Mouse (Mus musculus) neural tube, embryonic 14.5 days (tissue): Measurements from ENCODE around the gene Zbtb49. TPM values are rescaled to one million over a fixed set of nuclear protein-coding genes. Genes with fewer than 3 reads are reported as not detected.
A peak's percentile ranks its signal among the peaks of the same experiment; 100 is the strongest.

ENCODE experiments used
- ATAC-seq: fragments of 200-750 bp; cut with Nextera tagmentation; 2 replicates; pipeline ENCODE4 v1.8.0; 2017; ENCODE audit warnings: low read depth, mild to moderate bottlenecking, moderate TSS enrichment, moderate library complexity
- H3K27ac ChIP-seq: fragments of 300-500 bp; sonication (generic); 2 replicates; pipeline ENCODE4 v1.5.1; 2014; ENCODE audit warnings: low read depth, mild to moderate bottlenecking, control low read depth, low read length, moderate library complexity, mixed read lengths
- H3K27me3 ChIP-seq: fragments of 300-500 bp; sonication (generic); 2 replicates; pipeline ENCODE4 v1.6.1; 2014; ENCODE audit warnings: low read length; ENCODE audit not compliant: control insufficient read depth, insufficient read depth
- H3K36me3 ChIP-seq: fragments of 300-500 bp; sonication (generic); 2 replicates; pipeline ENCODE4 v1.6.1; 2014; ENCODE audit warnings: low read length, mixed read lengths; ENCODE audit not compliant: control insufficient read depth, insufficient read depth
- H3K4me1 ChIP-seq: fragments of 300-500 bp; sonication (generic); 2 replicates; pipeline ENCODE4 v1.6.1; 2014; ENCODE audit warnings: low read length; ENCODE audit not compliant: control insufficient read depth, insufficient read depth
- H3K4me2 ChIP-seq: fragments of 300-500 bp; sonication (generic); 2 replicates; pipeline ENCODE4 v1.6.1; 2014; ENCODE audit warnings: mild to moderate bottlenecking, low read depth, low read length, control low read depth
- H3K4me3 ChIP-seq: fragments of 300-500 bp; sonication (generic); 2 replicates; pipeline ENCODE4 v1.5.1; 2014; ENCODE audit warnings: low read depth, low read length, control low read depth, mixed read lengths
- H3K9ac ChIP-seq: fragments of 300-500 bp; sonication (generic); replicated peaks from 2 replicates; pipeline ENCODE4 v1.6.1; 2014; ENCODE audit warnings: low read depth, mild to moderate bottlenecking, control low read depth, low read length, mixed read lengths
- H3K9me3 ChIP-seq: fragments of 300-500 bp; sonication (generic); 2 replicates; pipeline ENCODE4 v1.6.1; 2016; ENCODE audit warnings: low read length; ENCODE audit not compliant: control insufficient read depth
- WGBS: fragments of 180-500 bp; shearing (Covaris S2); extraction: QIAGEN DNeasy Blood & Tissue Kit; methylation state at CpG from one replicate; pipeline ENCODE4 v1.1.7; 2014; 5-methylcytosine and 5-hydroxymethylcytosine counted together
- polyA plus RNA-seq: library from polyadenylated mRNA; unstranded; fragments of >200 nt; fragmentation: Nextera tagmentation; extraction: Ambion mirVana; gene quantifications from 2 replicates; pipeline ENCODE4 v1.2.1, GENCODE M21; 2014

The Zbtb49 gene
- polyA plus RNA-seq, 1 experiment from 2014 or later, result 20.3 TPM

DNA sequence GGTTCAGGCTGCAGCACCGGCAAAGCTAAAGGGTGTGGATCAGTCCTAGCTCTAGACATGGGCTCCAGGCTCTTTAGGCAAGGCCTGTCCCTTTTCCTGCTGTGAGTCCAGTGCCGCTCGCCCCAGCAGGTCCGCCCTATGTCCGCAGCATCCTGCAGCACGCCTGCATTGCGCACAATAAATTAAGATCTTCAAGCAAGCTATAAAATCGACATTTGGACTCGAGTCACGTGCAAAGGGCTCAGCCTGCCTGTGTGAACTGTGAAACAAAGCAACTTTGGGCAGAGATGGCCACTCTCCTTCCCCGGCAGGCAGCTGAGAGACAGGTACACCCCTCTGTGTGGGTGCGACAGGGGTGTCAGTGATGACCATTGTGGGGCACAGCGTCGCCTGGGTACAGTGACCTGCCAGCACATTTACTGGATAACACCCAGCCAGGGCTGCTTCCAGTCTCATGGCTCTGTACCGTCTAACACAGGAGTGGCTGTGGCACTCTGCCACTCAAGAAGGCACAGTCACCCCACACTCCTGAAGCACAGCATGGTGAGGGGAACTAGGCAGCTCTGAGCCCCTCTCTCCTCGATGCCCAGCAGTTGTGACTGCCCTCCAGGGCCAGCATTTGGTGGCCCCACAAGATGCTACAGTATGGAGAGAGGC is 45.9 kb downstream of the Zbtb49 start:
- WGBS, result 62% methylated on average over 16 of the region's 16 CpGs
- no peaks in the 10 kb centered on the region for H3K4me1 ChIP-seq

DNA sequence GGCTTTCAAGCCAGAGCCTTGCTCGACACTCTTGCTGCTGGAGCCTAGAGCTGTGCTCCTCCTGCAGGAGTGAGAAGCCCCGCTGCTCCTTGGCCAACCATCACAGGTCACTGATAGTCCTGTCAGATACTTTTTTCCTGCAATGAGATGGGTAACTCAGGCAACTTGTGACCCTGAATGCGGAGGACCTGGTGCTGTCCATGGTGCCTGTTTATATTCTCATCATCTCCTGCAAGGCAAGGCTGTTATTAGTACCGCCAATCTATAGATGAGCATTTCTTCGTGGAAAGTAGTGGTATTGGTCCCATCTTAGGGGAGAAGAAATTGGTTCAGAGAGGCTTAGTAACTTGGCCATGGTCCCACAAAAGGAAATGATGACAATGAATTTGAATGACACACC is 46.5 kb downstream of the Zbtb49 start:
- Histone ChIP-seq H3K4me3 (no peak overlapping the region), H3K9ac (no peak overlapping the region), H3K36me3 (no peaks in the 10 kb centered on the region), H3K9me3 (no peaks in the 10 kb centered on the region), H3K4me1 (no peaks in the 10 kb centered on the region), H3K27ac (no peak overlapping the region), H3K27me3 (no peaks in the 10 kb centered on the region), H3K4me2 (no peak overlapping the region)
- 64% methylated on average over 5 of the region's 5 CpGs for WGBS
- no peak for ATAC-seq

More for the DNA sequence above, 45.9 kb downstream of the Zbtb49 start:
- Histone ChIP-seq H3K4me2 (no peak overlapping the region), H3K9me3 (no peaks in the 10 kb centered on the region), H3K36me3 (no peaks in the 10 kb centered on the region), H3K9ac (no peak overlapping the region), H3K27me3 (no peaks in the 10 kb centered on the region), H3K4me3 (no peak overlapping the region), H3K27ac (no peak overlapping the region)
- ATAC-seq, result peak; percentile 77

DNA sequence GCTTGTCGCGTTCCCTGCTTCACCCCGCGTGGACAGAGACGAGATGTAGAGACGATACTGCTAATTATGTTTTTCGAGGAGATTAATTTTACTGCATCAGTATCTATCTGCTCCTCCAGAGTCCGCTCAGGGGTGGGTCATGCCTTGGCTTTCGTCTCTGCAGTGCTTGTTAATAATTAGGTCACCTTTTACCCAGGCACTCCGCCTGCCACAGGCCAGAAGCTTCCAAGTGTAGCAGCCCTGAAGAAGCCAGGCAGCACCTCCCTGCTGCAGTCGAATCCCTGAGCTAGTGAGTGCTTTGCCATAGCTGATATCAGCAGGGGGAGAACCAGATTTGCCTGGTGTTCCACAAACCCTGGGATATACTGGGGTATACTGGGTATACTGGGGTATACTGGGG is 51.8 kb downstream of the Zbtb49 start:
- no peak overlapping the region for H3K9ac ChIP-seq
- no peaks in the 10 kb centered on the region for H3K27me3 ChIP-seq
- no peak overlapping the region for H3K4me3 ChIP-seq
- H3K36me3 ChIP-seq, result no peaks in the 10 kb centered on the region
- no peak overlapping the region for H3K27ac ChIP-seq
- no peaks in the 10 kb centered on the region for H3K4me1 ChIP-seq
- H3K4me2 ChIP-seq, result no peak overlapping the region
- 79% methylated on average over 11 of the region's 11 CpGs for WGBS
- ATAC-seq, result no peak
- H3K9me3 ChIP-seq, result no peaks in the 10 kb centered on the region

DNA sequence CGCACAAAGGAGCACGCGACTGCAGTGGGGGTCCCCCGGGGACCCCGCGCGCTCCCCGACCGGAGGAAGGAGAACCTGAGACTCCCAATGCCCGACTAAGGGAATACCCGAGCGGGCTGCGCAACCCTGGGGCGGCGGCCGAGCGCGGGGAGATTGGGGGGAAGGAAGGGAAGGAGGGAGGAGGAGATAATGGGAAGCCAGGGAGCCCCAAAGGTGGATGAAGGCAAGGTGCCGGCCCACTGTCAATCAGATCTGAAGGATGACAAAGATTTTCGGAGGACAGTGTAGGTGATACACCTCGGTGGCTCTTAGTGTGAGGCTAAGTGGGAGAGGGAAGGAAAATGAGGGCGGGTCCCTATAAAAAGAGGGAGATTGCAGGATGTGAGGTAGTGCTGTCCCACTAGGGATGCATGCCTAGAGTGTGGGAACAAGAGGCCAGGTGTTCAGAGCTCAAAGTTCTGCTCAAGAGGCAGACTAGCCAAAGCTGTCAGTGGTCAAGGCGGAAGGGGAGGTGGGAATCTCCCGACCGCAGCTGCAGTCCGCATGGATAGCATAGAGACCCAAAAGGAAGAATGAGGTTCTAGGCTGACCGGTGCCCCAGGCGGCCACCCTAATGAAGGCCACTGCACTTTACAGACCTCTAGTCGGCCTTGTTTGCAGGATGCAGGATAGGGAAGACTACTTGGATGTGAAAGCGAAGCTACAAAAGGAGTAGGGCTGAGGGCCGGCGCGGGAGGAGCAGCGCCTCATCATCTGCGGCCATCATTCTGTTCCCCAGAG is 60.4 kb downstream of the Zbtb49 start, which contains the start of gene Nsg1:
Gene Nsg1 (minus strand): TSS at position 274 of the 780 bp plus-strand sequence.
- Histone ChIP-seq H3K4me1 (peaks cover 33% of the 10 kb centered on the region), H3K27me3 (no peaks in the 10 kb centered on the region), H3K27ac (peak within 1 kb of the TSS; percentile 95), H3K9me3 (no peaks in the 10 kb centered on the region), H3K9ac (peak within 1 kb of the TSS; percentile 99), H3K36me3 (peaks cover 24% of the 10 kb centered on the region), H3K4me3 (peak within 1 kb of the TSS; percentile 95), H3K4me2 (peak within 1 kb of the TSS; percentile 89)
- ATAC-seq, result peak; percentile 50
- WGBS, result 7% methylated on average over 35 of the region's 35 CpGs

DNA sequence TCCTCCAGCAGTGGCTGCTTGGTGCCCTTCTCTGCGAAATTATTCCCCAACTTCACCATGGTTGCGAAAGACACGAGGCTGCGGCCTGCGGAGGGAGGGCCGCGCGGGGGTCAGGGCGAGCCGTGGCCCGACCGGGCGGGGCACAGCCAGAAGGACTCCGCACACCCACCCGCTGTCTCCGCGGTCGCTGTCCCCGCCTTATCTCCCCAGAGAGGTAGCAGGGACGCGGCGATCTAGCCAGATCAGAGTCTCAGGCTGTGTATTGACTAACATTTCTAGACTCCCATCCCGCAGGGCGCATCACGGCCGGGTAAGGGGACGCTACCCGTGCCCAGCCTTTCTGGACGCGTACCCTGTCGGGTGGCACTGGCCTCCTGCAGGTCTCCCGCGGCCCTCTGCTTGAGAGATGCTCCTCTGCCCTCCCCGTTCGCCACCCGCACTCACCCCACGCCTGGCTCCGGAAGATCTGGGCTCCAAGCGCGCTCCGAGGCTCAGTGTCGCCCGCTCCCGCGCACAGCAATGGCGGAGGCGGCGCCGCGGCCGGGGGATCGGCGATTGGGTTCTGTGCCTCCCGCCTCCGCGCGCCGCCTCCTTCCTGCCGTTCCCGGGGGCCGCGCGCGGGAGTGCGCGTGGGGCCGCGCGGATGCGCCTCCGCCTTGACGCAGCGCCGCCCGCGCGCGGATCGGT is 61.2 kb downstream of the Zbtb49 start:
- Histone ChIP-seq H3K9me3 (no peaks in the 10 kb centered on the region), H3K9ac (peak overlapping the region; percentile 99)
- 0% methylated on average over 72 of the region's 79 CpGs for WGBS

DNA sequence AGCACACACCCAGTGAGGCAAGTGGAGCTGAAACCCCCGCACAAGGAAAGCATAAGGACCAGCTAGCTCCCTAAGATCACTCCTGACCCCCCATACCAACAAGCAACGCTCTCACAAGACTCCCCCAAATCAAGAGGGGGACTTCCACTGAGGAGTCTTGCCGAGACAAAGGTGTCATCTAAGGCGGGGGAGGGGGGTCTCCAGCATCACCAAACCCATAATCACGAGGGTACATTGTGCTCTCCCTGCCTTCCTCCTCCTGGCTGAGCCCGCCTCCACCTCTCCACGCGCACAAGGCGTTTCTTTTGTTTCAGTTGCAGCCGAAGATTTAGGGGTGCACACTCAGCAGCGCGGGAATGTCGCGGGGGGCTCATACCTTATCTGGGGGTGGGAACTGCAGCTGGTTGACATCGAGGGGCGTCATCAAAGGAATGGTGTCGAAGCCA is 61.7 kb downstream of the Zbtb49 start:
- peak; percentile 58 for ATAC-seq
- Histone ChIP-seq H3K36me3 (peaks cover 36% of the 10 kb centered on the region), H3K4me1 (peaks cover 46% of the 10 kb centered on the region), H3K27ac (peak overlapping the region; percentile 95), H3K4me3 (peak overlapping the region; percentile 95), H3K9ac (peak overlapping the region; percentile 99), H3K4me2 (peak overlapping the region; percentile 89), H3K9me3 (no peaks in the 10 kb centered on the region), H3K27me3 (no peaks in the 10 kb centered on the region)
- 0% methylated on average over 17 of the region's 17 CpGs for WGBS

More for the DNA sequence above, 61.2 kb downstream of the Zbtb49 start:
- ATAC-seq, result peak; percentile 84
- Histone ChIP-seq H3K27me3 (no peaks in the 10 kb centered on the region), H3K4me3 (peak overlapping the region; percentile 95), H3K36me3 (peaks cover 30% of the 10 kb centered on the region), H3K4me1 (peaks cover 41% of the 10 kb centered on the region), H3K4me2 (peak overlapping the region; percentile 89), H3K27ac (peak overlapping the region; percentile 95)

DNA sequence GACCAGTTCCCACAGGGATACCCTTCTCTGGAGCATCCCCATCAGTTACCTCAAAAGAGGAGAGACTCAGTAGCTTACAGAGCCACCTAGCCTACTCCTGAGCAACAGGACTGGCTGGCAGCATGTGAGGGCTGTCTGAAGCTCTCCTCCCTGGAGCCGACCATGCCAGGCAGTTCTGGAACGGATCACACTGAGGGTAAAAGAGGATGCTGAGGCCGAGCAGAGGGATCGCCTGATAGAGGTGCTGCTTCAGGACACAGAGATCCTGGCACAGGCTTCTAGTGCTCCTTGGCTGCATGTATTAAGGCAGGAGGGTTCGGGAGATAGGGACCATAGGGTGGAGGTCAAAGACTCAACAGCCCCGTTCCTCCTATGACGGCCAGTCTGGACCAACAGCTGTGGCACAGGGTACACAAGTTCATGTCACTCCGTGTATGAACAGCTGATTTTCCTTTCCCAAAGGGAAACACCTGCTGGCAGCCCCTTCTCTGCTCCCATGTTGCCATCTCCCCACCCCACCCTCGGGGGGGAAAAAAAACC is 62.7 kb downstream of the Zbtb49 start:
- Histone ChIP-seq H3K27ac (peak overlapping the region; percentile 95), H3K4me1 (peaks cover 56% of the 10 kb centered on the region), H3K36me3 (peaks cover 45% of the 10 kb centered on the region), H3K9ac (peak overlapping the region; percentile 99), H3K4me2 (peak overlapping the region; percentile 89), H3K27me3 (no peaks in the 10 kb centered on the region), H3K4me3 (peak overlapping the region; percentile 95), H3K9me3 (no peaks in the 10 kb centered on the region)
- WGBS, result 42% methylated on average over 9 of the region's 9 CpGs
- ATAC-seq, result no peak

DNA sequence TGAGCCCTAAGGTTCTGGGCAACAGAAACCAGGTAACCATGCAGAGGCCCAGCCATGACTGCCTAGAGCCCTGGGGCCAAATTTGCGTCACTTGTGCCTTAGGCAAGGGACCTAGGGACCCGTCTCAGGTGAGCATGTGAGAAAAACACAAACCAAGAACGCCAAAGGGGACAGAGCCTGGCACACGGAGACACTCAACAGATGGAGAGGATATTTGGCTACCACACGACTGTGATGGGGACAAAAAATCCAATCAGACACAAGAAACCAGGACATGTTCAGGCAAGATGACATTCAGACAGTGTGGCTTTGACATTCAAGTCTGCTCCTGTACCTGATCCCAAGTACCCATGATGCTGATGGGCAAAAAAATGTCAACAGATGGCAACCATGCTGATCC is 66.6 kb downstream of the Zbtb49 start:
- Histone ChIP-seq H3K27ac (no peak overlapping the region), H3K4me2 (peak overlapping the region; percentile 32; the same call in 1 of the 2 replicates), H3K4me1 (peaks cover 68% of the 10 kb centered on the region), H3K27me3 (no peaks in the 10 kb centered on the region), H3K4me3 (no peak overlapping the region), H3K9ac (peak overlapping the region; percentile 25; the same call in 1 of the 2 replicates), H3K36me3 (peaks cover 77% of the 10 kb centered on the region), H3K9me3 (no peaks in the 10 kb centered on the region)
- 93% methylated on average over 5 of the region's 5 CpGs for WGBS
- no peak for ATAC-seq
